Mouse (Mus musculus): ENCODE data around the gene Trim27. TPM values are rescaled to one million over a fixed set of nuclear protein-coding genes. Genes with fewer than 3 reads are reported as not detected.

The Trim27 gene
- total RNA-seq, 2 experiments from 2014 or later, result 102 to 225 TPM

Other genes with a start within 250 kb of the Trim27 start
- gene Olfr1370, start 104.5 kb upstream of the Trim27 start, total RNA-seq (2014; fragmentation: Nextera tagmentation), result not detected in 2 replicates
- not detected in 2 replicates for gene Olfr1370, start 104.5 kb upstream of the Trim27 start, total RNA-seq (2017)
- not detected in 2 replicates for gene Olfr1369-ps1, start 68.0 kb upstream of the Trim27 start, total RNA-seq (2014; fragmentation: Nextera tagmentation)
- not detected in 2 replicates for gene Olfr1369-ps1, start 68.0 kb upstream of the Trim27 start, total RNA-seq (2017)
- not detected in 2 replicates for gene Olfr263, start 49.8 kb upstream of the Trim27 start, total RNA-seq (2014; fragmentation: Nextera tagmentation)
- not detected in 2 replicates for gene Olfr263, start 49.8 kb upstream of the Trim27 start, total RNA-seq (2017)
- not detected in 2 replicates for gene Olfr1368, start 33.6 kb upstream of the Trim27 start, total RNA-seq (2014; fragmentation: Nextera tagmentation)
- not detected in 2 replicates for gene Olfr1368, start 33.6 kb upstream of the Trim27 start, total RNA-seq (2017)
- not detected in 2 replicates for gene Gpx5, start 113.3 kb downstream of the Trim27 start, total RNA-seq (2014; fragmentation: Nextera tagmentation)
- not detected in 2 replicates for gene Gpx5, start 113.3 kb downstream of the Trim27 start, total RNA-seq (2017)
- gene Gpx6, start 132.7 kb downstream of the Trim27 start, total RNA-seq (2014; fragmentation: Nextera tagmentation), result not detected in 2 replicates
- not detected in 2 replicates for gene Gpx6, start 132.7 kb downstream of the Trim27 start, total RNA-seq (2017)
- gene Olfr1367, start 167.5 kb downstream of the Trim27 start, total RNA-seq (2014; fragmentation: Nextera tagmentation), result not detected in 2 replicates
- gene Olfr1367, start 167.5 kb downstream of the Trim27 start, total RNA-seq (2017), result not detected in 2 replicates
- gene Zscan12, start 183.4 kb downstream of the Trim27 start, total RNA-seq (2014; fragmentation: Nextera tagmentation), result 8.5 and 11.1 TPM in 2 replicates
- gene Zscan12, start 183.4 kb downstream of the Trim27 start, total RNA-seq (2017), result 11.0 and 20.0 TPM in 2 replicates
- gene Zkscan3, start 223.3 kb downstream of the Trim27 start, total RNA-seq (2014; fragmentation: Nextera tagmentation), result 45.1 and 49.1 TPM in 2 replicates
- gene Zkscan3, start 223.3 kb downstream of the Trim27 start, total RNA-seq (2017), result 28.8 and 32.3 TPM in 2 replicates

Measured in megakaryocyte-erythroid progenitor cell, adult 5-6 weeks (primary cell).